Mouse (Mus musculus) cerebellum, postnatal 4 days (tissue): ENCODE measurements around the gene Tbc1d21.

Experiments
- DNase-seq, 2 experiments: peaks; one replicate each; pipeline ENCODE4 v3.0.0; 2022; ENCODE audit warnings: low spot score in 2 of 2, mixed read lengths in 1 of 2

Gene Tbc1d21

DNA sequence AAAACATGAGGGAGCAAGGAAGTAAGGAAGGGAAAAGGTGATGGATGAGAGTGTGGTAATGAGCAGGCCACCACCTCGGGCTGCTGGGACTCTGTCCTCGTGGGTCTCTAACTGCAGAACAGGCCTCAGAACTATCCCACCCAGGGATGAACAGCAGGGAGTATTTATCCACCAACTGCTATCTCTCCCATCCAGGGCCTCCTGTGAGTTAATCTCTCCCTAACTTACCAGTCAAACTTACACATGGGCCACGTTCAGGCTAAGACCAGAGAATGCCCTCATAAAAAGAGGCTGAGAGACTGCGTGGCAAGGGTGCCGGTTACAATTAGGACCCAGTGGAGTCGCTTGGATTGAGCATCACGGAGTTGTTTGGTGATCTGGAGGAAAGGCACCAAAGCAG lies 24.3 kb downstream of the Tbc1d21 start:
- no peak for DNase-seq

DNA sequence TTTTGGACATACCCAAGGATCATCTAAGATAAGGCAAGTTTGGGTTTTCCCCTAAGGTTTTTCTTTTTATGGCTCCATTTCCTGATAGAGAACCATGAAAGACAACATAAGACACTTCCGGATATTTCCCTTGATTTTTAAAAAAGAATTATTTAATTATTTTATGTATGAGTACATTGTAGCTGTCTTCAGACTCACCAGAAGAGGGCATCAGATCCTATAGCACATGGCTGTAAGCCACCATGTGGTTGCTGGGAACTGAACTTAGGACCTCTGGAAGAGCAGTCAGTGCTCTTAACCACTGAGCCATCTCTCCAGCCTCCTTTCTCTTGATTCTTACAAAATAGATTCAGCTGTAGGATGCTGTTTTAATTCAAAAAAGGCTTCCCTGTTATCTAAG lies 28.5 kb downstream of the Tbc1d21 start:
- no peak for DNase-seq

DNA sequence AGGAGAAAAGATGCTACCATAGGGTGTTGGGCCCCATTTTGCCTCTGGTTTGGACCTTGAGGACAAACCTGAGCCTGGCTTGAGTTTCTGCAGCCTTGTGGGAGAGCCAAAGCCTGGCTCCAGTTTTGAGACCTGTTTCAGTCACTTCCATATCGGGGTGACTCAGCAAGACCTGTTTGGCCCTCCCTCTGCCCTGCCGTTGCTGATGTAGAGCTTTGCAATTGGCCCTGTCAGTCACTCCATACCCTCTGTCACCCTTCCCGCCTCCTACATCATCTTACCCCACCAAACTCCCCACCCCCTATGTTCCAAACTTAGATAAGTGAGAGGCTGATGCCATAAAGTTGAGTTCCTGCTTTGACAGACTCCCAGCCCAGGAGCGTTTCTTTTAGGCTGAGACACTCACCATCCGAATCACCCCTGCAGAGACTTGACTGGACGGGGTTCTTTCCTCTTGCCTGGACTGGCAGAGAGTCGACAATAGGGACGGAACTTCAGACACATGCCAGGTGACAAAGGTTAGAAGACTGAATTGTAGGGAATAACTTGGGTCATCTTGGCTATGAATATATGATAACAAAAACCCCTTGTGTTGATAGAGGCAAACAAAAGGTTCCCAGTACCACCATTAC lies 33.5 kb downstream of the Tbc1d21 start:
- DNase-seq, result no peak

DNA sequence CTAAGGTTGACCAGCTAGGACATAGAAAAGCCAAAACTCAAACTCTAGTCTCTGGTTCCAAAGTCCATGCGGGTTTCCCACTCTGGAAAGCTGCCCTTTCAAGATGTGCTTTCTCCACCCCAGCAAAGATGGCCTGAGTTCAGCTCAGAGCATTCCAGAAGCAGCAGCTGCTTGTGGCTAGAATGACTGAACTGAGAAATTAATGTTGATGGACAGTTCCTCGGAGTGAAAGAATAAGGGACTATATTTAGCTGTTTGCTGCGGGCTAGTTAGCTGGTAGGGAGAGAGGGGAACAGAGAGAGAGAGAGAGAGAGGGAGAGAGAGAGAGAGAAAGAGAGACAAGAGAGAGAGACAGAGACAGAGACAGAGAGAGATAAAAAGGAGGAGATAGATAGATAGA lies 39.0 kb downstream of the Tbc1d21 start:
- no peak for DNase-seq

DNA sequence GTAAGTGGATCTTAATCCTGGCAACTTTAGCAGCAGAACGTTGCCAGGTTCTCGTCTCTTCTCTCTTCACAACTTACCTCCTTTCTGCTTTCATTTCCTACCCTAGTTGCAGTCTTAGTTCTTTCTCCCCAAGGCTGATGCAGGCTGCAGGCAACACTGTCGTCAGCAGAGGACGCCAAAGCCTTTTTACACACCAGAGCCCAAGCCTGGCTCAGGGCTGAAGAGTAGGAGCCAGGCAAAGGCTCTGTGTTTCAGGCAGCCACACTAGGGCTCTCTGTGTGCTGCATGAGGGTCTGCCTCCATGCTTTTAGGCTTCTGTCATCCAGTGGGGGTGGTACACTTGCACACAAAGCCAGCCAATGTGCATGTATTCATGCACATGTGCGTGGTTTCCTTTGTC lies 40.0 kb downstream of the Tbc1d21 start:
- DNase-seq, result peak in 1 of 2 experiments; percentile 73

DNA sequence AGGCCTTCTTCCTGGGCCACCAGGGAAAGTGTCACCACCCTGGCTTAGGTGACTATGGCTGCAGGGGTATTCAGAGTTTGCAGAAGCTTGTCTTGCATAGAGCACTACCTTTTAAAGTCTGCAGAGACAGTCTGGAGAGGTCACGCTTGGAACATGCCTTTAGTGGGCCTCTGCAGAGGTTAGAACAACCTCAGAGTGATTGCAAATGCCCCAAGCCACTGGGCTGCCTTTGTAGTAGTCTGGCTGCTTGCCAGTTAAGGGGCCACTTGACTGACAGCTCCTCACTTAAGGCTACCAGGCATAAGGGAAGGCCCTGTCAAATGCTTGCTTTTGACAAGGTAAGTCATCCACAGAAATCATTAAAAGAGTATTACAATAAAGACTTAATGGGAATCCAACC lies 42.9 kb downstream of the Tbc1d21 start:
- no peak for DNase-seq

DNA sequence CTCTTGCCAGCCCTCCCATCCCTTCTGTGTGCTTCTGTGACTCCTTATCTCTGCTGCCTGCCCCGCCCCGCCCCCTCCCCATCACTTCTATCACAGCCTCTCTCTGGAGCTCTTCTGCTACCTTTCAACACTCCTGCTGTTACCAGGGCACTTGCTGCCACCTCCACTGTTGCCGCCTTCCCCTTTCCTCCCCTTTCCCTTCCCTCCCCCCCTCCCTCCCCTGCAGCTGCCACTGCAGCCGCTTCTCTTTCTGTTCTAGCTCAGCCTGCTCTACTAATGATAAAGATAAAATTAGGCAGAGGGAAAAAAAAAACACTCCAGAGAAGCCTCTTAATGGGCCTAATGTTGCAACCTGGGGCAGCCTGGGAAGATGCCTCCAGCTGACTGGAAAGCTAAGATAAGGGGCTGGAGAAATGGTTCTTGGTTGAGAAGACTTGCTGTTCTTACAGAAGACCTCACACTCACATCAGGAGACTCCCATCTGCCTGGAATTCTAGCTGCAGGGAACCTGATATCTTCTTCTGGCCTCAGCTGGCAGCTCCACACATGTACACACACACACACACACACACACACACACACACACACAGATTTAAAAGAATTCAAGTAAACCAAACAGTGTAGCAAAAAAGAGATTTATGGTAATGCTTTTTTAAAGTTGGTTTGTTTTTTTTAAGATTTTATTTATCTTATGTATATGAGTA lies 43.6 kb downstream of the Tbc1d21 start:
- no peak for DNase-seq

DNA sequence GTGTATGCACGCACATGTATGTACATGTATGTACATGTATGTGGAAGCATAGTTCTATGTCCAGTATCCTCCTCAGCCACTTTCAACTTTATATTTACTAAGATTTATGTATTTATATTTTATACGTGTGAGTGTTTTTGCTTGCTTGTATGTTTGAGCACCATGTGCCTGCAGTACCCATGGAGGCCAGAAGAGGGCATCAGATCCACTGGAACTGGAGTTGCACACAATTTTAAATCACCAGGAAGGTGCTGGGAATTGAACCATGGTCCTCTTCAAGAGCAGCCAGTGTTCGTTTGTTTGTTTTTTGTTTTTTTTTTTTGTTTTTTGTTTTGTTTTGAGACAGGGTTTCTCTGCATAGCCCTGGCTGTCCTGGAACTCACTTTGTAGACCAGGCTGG lies 48.6 kb downstream of the Tbc1d21 start:
- no peak for DNase-seq

DNA sequence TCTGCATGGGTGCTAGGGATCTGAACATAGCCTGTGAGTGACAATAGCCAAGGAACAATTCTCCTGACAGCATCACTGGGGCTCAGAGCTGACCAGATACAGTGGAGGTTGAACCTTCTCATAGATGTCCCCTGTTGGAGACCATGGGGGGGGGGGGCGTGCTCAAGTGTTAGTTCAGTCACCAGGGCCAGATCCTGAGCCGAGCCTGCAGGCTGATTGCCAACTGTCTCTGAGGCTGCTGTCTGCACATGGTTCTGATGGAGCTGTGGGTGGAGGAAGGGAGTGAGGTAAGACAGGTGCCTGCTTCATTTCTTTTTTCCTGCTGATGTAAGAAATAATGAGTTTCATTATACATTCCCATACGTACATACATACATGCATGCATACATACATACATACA lies 51.9 kb downstream of the Tbc1d21 start:
- DNase-seq, result no peak

DNA sequence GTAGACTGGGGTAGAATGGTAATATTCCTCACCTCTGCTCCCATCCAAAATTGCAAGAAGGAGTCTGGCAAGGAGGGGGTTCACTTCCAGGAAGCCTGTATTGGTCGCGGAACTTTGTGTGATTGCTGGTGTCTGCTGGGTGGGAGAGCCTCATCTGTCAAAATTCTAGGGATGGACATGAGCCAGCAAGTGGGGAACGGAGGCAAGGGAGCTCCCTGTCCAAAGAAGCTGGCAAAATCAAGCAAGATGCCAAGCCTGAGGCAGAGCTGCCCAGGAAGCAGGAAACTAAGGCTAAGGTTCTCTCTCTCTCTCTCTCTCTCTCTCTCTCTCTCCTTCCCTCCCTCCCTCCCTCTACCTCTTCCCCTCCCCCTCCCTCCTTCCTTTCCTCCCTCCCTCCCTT lies 52.9 kb downstream of the Tbc1d21 start:
- no peak for DNase-seq

DNA sequence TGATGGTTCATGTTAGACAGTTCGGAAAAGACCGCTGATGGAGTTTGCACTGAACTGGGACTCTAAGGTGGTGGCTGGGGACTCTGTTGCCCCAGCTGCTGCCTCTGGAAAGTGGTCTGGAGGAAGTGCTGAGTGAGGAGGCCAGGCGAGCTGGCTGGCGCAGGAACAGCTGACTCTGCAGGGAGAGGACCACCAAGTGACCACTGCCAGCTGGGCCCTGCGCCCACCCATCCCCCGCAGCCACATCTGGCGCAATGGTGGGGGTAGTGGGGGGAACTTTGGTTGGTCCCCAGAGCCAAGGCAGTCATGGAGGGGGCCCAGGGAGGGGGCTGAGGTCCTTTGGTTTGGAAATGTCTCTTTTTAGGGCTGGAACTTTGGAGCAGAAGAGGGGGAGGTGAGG lies 53.5 kb downstream of the Tbc1d21 start:
- no peak for DNase-seq

DNA sequence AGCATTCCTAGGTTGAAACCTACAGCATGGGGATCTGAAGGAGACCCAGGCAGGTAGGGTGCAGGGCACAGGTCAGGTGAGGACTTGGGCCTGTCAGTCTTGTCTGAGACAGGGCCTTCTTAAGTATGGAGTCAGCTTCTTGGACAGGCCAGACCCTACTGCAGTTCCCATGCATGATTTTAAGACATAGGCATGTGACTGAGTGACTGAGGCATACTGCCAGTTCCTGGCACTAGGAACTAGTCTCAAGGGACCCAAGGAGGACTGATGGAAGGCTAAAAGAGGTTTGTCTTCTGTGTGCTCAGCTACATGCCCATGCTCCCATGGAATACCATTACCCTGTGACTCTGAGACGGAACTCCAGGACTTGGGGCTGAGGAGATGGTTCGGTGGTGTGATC lies 54.4 kb downstream of the Tbc1d21 start:
- no peak for DNase-seq

DNA sequence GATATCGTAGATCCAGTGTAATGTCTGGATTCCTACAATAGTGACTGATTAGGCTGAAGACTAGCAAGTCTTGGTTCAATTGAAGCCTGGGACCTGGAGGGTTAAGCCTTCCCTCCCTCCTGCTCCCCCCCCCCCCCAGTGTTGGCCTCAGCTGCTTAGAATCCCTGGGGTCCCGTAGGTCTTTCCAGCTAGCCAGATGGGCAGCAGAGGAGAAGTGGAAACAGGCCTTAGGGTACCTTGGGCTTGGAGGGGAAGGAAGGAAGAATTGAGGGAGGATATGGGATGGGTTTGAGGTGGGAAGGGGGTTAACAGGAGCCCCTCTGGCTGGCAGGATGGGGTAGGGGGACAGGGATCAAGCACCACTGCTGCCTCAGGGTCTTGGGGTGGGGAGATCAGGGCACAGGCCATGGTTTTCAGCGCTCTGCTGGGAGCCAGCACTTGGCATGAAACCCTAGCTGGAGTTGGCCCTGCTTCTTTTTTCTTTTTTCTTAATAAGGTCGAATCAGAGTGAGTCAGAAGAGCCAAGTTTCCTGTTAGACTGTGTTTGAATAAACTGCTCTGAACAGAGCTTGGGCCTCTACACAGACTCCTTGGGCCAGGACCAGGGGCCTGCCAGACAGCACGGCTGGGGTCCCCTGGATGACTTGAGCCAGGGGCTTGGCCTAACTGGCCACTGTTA lies 55.4 kb downstream of the Tbc1d21 start:
- no peak for DNase-seq

DNA sequence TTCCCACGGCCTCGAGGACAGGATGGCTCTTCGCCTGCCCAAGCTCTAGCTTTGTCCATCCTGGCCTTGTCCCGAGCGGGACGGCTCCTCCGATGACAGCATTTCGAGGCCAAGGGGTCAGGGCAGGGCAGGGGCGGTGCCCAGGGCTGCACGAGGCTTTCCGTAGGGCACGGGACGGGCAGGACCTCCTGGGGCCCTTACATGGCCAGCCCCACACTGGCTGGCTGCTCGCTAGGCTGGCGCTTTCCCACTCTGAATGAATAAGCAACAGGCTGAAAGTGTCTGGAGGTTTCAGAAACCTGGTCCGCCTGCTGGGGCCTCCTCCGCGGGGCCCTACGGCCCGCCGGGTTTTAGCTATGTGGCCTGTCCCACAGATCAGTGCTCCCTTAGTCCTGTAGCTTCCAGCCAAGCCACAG lies 57.3 kb downstream of the Tbc1d21 start, which contains the start of gene Loxl1:
Gene Loxl1 (minus strand): TSS at position 243 of the 416 bp plus-strand sequence.
- peak in 1 of 2 experiments; percentile 59 for DNase-seq

DNA sequence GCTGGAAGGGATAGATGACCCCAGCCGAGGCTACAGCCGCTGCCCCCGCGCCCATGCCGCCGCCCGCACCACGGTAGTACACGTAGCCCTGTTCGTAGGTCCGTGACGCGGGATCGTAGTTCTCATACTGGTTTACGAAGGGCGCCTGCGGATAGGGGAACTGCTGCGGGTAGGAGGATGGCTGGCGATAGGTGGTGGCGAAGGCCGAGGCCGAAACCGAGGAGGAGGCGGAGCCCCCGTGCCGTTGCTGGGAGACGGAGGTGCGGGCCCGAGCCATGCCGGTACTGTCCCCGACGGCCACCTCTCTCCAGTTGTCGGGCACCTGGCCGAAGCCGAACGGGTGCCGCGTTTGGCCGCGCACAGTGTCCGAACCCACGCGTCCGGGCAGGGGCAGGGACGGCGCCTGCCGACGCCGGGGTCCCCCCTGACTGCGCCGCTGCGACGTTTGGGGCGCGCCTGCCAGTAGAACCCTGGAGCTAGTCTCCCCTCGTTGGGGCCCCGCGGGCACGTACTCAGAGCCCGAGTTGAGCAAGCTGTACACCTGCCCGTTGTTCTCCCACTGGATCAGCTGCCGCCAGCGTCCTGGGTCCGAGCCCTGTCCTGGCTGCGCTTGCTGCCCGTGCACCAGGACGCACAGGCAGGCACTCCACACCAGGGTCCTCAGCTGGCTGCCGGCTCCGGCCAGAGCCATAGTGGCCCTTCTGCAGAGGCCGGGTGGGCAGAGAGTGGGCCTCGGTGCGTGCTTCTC lies 57.9 kb downstream of the Tbc1d21 start:
- DNase-seq, result no peak

DNA sequence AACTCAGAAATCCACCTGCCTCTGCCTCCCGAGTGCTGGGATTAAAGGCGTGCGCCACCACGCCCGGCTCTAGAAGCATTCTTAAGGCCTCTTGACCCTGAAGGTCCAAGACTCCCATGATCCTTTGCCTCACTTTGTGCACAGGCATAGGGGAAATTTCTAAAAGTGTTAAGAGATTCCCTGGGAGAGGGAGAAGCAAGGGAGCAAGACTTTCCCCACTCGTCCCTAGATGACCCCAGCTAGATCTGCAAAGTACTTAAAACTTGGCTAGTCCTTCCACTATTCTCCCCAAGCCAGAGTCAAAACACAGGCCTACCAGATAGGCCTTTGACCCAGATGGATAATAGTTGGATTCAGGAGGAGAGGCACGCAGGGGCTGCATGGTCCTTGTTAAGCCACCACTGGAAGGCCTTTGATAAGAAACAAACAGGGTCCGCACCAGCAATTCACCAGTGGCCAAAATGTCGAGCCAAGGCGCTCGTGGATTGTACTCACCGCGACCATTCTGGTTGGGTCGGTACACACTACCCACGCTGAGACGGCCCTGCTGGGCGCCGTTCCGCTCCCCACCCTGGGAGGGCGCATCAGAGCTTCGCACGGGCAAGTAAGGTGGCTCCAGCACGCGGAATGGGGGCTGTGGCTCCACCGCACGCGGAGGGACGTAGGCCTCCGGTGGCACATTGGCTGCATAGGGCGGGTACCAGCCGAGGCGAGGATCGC lies 58.9 kb downstream of the Tbc1d21 start:
- no peak for DNase-seq

DNA sequence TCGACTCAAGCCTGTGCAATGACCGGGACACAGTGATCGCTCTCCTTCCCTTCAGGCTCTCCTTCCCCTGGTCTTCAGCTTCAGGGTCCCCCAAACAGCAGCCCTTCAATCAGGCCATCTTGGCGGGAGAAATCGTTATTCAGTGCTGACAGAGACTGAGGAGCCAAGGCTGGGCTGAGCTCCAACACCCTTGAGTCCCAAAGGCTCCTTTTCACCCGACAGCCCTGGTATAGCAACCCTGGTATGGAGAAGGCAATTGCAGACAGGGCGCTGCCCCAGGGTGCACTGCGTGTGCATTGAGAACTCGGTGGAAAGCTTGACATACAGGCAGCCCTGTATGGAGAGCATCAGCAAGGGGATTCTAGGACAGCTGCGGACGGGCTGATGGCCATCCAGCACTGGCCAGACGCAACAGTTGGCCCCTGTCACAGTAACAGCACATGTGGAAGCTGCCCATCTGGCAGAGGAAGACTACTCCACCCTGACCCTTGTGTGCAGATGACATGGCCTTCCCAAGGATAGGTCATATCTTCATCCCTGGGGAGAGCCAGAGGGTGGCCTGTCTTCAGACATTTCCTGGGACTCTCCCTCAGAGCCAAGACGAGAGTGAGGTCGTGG lies 60.1 kb downstream of the Tbc1d21 start:
- no peak for DNase-seq
